Mouse (Mus musculus): ENCODE measurements at regions not wholly inside any gene's neighbourhood (a gene's known extent, or its start where the extent isn't known, plus 50 kb on each side); places are given as distances from the start of the nearest gene placed in this dataset.

GRCm38 (mm10) chr10:38458975-38459374 lies 362.6 kb downstream of the Rfpl4b start:
- Histone ChIP-seq H3K4me1 (replicated peaks; ENCODE audit: control insufficient read depth, insufficient read depth, low read length) (no peaks in the 10 kb centered on the region), H3K36me3 (ENCODE audit: control insufficient read depth, insufficient read depth, low read length) (no peaks in the 10 kb centered on the region), H3K27ac (ENCODE audit: low read length) (no peak overlapping the region), H3K4me3 (ENCODE audit: low read length) (no peak overlapping the region), H3K9me3 (ENCODE audit: control insufficient read depth, low read length) (no peaks in the 10 kb centered on the region), H3K27me3 (ENCODE audit: control insufficient read depth, insufficient read depth, low read depth, low read length) (no peaks in the 10 kb centered on the region), H3K4me2 (ENCODE audit: low read depth, low read length) (no peak overlapping the region), H3K9ac (ENCODE audit: low read length) (no peak overlapping the region)
- WGBS: 54% methylated on average over 3 of the region's 3 CpGs
- ATAC-seq (ENCODE audit: low read depth): no peak

DNA sequence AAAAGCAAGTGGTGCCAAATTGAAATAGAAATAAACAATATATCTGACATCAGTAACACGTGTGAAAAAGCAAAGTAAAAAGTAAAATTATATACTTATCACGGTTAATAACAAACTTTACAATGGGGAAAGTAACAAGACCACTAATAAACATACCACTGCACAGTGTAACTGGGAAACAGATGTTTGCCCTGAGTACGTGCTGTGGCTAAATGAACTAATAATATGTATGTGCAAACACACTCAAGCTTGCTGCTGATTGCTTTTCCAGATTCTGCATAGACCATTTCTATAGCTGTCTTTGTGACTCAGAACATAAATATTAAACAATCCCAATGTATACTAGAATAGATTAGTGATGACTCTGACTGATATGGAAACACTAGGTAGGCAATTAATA lies 363.2 kb downstream of the Rfpl4b start:
- H3K4me1 ChIP-seq (replicated peaks; ENCODE audit: control insufficient read depth, insufficient read depth, low read length): no peaks in the 10 kb centered on the region
- H3K4me2 ChIP-seq (ENCODE audit: low read depth, low read length): no peak overlapping the region
- no peaks in the 10 kb centered on the region for H3K36me3 ChIP-seq (ENCODE audit: control insufficient read depth, insufficient read depth, low read length)
- no peak for ATAC-seq (ENCODE audit: low read depth)
- no peak overlapping the region for H3K4me3 ChIP-seq (ENCODE audit: low read length)
- WGBS: 61% methylated on average over 3 of the region's 3 CpGs
- no peaks in the 10 kb centered on the region for H3K27me3 ChIP-seq (ENCODE audit: control insufficient read depth, insufficient read depth, low read depth, low read length)
- no peak overlapping the region for H3K27ac ChIP-seq (ENCODE audit: low read length)
- no peaks in the 10 kb centered on the region for H3K9me3 ChIP-seq (ENCODE audit: control insufficient read depth, low read length)
- H3K9ac ChIP-seq (ENCODE audit: low read length): no peak overlapping the region

DNA sequence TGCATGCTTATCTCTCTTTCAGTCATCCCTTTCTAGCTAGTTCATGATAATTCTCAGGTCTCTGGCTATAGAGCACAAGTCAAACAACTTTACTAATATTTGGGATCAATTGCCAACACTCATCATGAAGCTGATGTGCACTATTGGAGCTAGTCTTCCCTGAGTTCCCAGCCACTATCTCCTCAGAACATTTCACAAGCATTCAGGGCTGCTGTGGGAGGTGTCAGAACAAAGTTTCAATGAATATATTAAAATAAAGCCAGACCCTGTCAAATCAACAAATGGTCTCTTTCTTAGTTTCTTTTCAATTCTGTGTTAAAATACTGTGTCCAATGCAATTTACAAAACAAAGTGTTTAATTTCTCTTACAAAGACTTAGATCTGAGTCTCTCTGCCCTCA lies 364.8 kb downstream of the Rfpl4b start:
- Histone ChIP-seq H3K9me3 (ENCODE audit: control insufficient read depth, low read length) (no peaks in the 10 kb centered on the region), H3K4me1 (replicated peaks; ENCODE audit: control insufficient read depth, insufficient read depth, low read length) (no peaks in the 10 kb centered on the region), H3K36me3 (ENCODE audit: control insufficient read depth, insufficient read depth, low read length) (no peaks in the 10 kb centered on the region), H3K9ac (ENCODE audit: low read length) (no peak overlapping the region), H3K4me3 (ENCODE audit: low read length) (no peak overlapping the region), H3K27me3 (ENCODE audit: control insufficient read depth, insufficient read depth, low read depth, low read length) (no peaks in the 10 kb centered on the region), H3K27ac (ENCODE audit: low read length) (no peak overlapping the region), H3K4me2 (ENCODE audit: low read depth, low read length) (no peak overlapping the region)
- no peak for ATAC-seq (ENCODE audit: low read depth)

GRCm38 (mm10) chr10:38449263-38449662 lies 372.3 kb downstream of the Rfpl4b start:
- WGBS: 78% methylated on average over 4 of the region's 4 CpGs
- Histone ChIP-seq H3K9ac (ENCODE audit: low read length) (no peak overlapping the region), H3K4me2 (ENCODE audit: low read depth, low read length) (no peak overlapping the region), H3K4me1 (replicated peaks; ENCODE audit: control insufficient read depth, insufficient read depth, low read length) (no peaks in the 10 kb centered on the region), H3K9me3 (ENCODE audit: control insufficient read depth, low read length) (no peaks in the 10 kb centered on the region), H3K36me3 (ENCODE audit: control insufficient read depth, insufficient read depth, low read length) (no peaks in the 10 kb centered on the region), H3K27me3 (ENCODE audit: control insufficient read depth, insufficient read depth, low read depth, low read length) (no peaks in the 10 kb centered on the region), H3K27ac (ENCODE audit: low read length) (no peak overlapping the region), H3K4me3 (ENCODE audit: low read length) (no peak overlapping the region)
- ATAC-seq (ENCODE audit: low read depth): no peak

GRCm38 (mm10) chr10:38447706-38448105 lies 373.9 kb downstream of the Rfpl4b start:
- 93% methylated on average over 1 of the region's 1 CpGs for WGBS
- ATAC-seq (ENCODE audit: low read depth): no peak
- H3K4me1 ChIP-seq (replicated peaks; ENCODE audit: control insufficient read depth, insufficient read depth, low read length): no peaks in the 10 kb centered on the region
- no peaks in the 10 kb centered on the region for H3K36me3 ChIP-seq (ENCODE audit: control insufficient read depth, insufficient read depth, low read length)
- H3K4me2 ChIP-seq (ENCODE audit: low read depth, low read length): no peak overlapping the region
- no peak overlapping the region for H3K4me3 ChIP-seq (ENCODE audit: low read length)
- H3K9ac ChIP-seq (ENCODE audit: low read length): no peak overlapping the region
- H3K27me3 ChIP-seq (ENCODE audit: control insufficient read depth, insufficient read depth, low read depth, low read length): no peaks in the 10 kb centered on the region
- no peaks in the 10 kb centered on the region for H3K9me3 ChIP-seq (ENCODE audit: control insufficient read depth, low read length)
- no peak overlapping the region for H3K27ac ChIP-seq (ENCODE audit: low read length)

DNA sequence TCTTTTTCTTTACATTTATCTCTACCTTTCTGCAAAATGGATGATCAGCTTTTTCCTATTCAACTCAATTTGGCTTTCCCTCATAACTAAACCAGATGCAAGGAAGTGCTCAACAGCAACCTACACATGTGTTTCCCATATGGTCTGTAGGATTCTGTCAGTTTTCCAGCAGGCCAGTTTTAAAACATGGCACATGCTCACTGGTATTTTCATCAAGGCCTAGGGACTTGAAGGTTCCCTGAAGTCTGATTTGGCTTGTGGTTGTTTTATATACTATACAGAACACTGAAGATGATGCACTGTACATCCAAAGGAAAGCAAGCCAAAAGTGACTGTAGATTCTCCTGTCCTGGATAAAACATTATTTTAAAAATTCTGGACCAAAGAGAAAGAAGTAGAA lies 374.3 kb downstream of the Rfpl4b start:
- no peaks in the 10 kb centered on the region for H3K36me3 ChIP-seq (ENCODE audit: control insufficient read depth, insufficient read depth, low read length)
- no peaks in the 10 kb centered on the region for H3K4me1 ChIP-seq (replicated peaks; ENCODE audit: control insufficient read depth, insufficient read depth, low read length)
- no peaks in the 10 kb centered on the region for H3K9me3 ChIP-seq (ENCODE audit: control insufficient read depth, low read length)
- no peaks in the 10 kb centered on the region for H3K27me3 ChIP-seq (ENCODE audit: control insufficient read depth, insufficient read depth, low read depth, low read length)
- ATAC-seq (ENCODE audit: low read depth): no peak
- H3K4me3 ChIP-seq (ENCODE audit: low read length): no peak overlapping the region
- H3K4me2 ChIP-seq (ENCODE audit: low read depth, low read length): no peak overlapping the region
- H3K27ac ChIP-seq (ENCODE audit: low read length): no peak overlapping the region
- H3K9ac ChIP-seq (ENCODE audit: low read length): no peak overlapping the region

- H3K4me3 ChIP-seq (ENCODE audit: low read length): no peak overlapping the region
- no peak for ATAC-seq (ENCODE audit: low read depth)
- no peaks in the 10 kb centered on the region for H3K27me3 ChIP-seq (ENCODE audit: control insufficient read depth, insufficient read depth, low read depth, low read length)
- no peak overlapping the region for H3K9ac ChIP-seq (ENCODE audit: low read length)
- no peaks in the 10 kb centered on the region for H3K36me3 ChIP-seq (ENCODE audit: control insufficient read depth, insufficient read depth, low read length)
- no peak overlapping the region for H3K27ac ChIP-seq (ENCODE audit: low read length)
- 85% methylated on average over 2 of the region's 2 CpGs for WGBS
- no peaks in the 10 kb centered on the region for H3K9me3 ChIP-seq (ENCODE audit: control insufficient read depth, low read length)
- H3K4me1 ChIP-seq (replicated peaks; ENCODE audit: control insufficient read depth, insufficient read depth, low read length): no peaks in the 10 kb centered on the region
- H3K4me2 ChIP-seq (ENCODE audit: low read depth, low read length): no peak overlapping the region
Observed at GRCm38 (mm10) chr10:38439286-38439685, 382.3 kb downstream of the Rfpl4b start.

DNA sequence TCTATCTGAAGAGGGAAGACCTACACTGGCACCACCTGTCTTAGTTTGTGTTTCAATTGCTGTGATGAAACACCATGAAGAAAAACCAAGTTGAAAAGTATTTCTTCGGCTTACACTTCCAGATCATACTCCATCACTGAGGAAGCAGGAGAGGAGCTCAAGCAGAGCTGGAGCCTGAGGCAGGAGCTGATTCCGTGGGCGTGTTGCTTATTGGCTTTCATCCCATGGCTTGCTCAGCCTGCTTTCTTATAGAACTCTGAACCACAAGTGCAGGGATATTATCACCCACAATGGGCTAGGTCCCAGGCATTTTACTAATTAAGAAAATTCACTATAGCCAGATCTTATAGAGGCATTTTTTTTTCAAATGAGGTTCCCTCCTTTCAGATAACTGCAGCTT lies 384.7 kb downstream of the Rfpl4b start:
- Histone ChIP-seq H3K4me1 (replicated peaks; ENCODE audit: control insufficient read depth, insufficient read depth, low read length) (no peaks in the 10 kb centered on the region), H3K4me2 (ENCODE audit: low read depth, low read length) (no peak overlapping the region), H3K27ac (ENCODE audit: low read length) (no peak overlapping the region), H3K27me3 (ENCODE audit: control insufficient read depth, insufficient read depth, low read depth, low read length) (no peaks in the 10 kb centered on the region), H3K36me3 (ENCODE audit: control insufficient read depth, insufficient read depth, low read length) (no peaks in the 10 kb centered on the region), H3K9me3 (ENCODE audit: control insufficient read depth, low read length) (no peaks in the 10 kb centered on the region), H3K9ac (ENCODE audit: low read length) (no peak overlapping the region), H3K4me3 (ENCODE audit: low read length) (no peak overlapping the region)
- WGBS: 77% methylated on average over 3 of the region's 3 CpGs
- ATAC-seq (ENCODE audit: low read depth): no peak

DNA sequence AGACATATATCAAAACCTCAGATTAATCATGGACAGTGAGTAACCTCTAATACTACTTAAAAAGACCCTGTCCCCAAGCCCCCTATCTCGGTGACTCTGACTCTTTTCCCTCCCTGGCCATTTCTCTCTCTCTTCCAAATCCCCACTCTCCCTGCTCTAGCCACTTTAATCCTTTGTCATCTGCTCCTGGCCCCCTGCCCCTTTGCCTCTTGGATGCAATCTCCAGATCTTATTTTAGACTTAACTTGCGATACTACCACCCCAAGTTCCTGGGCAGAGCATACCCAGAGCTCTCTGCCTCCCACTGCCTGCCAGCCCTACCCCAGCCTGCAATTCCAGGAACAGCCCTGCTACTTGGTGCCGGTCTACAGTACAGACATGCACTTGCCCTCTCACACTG lies 400.0 kb downstream of the Rfpl4b start:
- Histone ChIP-seq H3K9me3 (ENCODE audit: control insufficient read depth, low read length) (no peaks in the 10 kb centered on the region), H3K9ac (ENCODE audit: low read length) (no peak overlapping the region), H3K36me3 (ENCODE audit: control insufficient read depth, insufficient read depth, low read length) (no peaks in the 10 kb centered on the region), H3K4me2 (ENCODE audit: low read depth, low read length) (no peak overlapping the region), H3K27me3 (ENCODE audit: control insufficient read depth, insufficient read depth, low read depth, low read length) (no peaks in the 10 kb centered on the region), H3K4me1 (replicated peaks; ENCODE audit: control insufficient read depth, insufficient read depth, low read length) (no peaks in the 10 kb centered on the region), H3K4me3 (ENCODE audit: low read length) (no peak overlapping the region), H3K27ac (ENCODE audit: low read length) (no peak overlapping the region)
- 82% methylated on average over 3 of the region's 3 CpGs for WGBS
- ATAC-seq (ENCODE audit: low read depth): no peak

GRCm38 (mm10) chr10:38419771-38420170 lies 401.8 kb downstream of the Rfpl4b start:
- no peaks in the 10 kb centered on the region for H3K36me3 ChIP-seq (ENCODE audit: control insufficient read depth, insufficient read depth, low read length)
- no peak overlapping the region for H3K9ac ChIP-seq (ENCODE audit: low read length)

More at GRCm38 (mm10) chr10:38419771-38420170, 401.8 kb downstream of the Rfpl4b start:
- Histone ChIP-seq H3K9me3 (ENCODE audit: control insufficient read depth, low read length) (no peaks in the 10 kb centered on the region), H3K4me2 (ENCODE audit: low read depth, low read length) (no peak overlapping the region), H3K27me3 (ENCODE audit: control insufficient read depth, insufficient read depth, low read depth, low read length) (no peaks in the 10 kb centered on the region), H3K27ac (ENCODE audit: low read length) (no peak overlapping the region), H3K4me3 (ENCODE audit: low read length) (no peak overlapping the region), H3K4me1 (replicated peaks; ENCODE audit: control insufficient read depth, insufficient read depth, low read length) (no peaks in the 10 kb centered on the region)
- no peak for ATAC-seq (ENCODE audit: low read depth)

Measured in lung, embryonic 16.5 days (tissue).